Mouse (Mus musculus): Measurements from ENCODE around the gene Scn3a.

The Scn3a gene

GRCm38 (mm10) chr2:65566793-65567787 lies at the start of gene Scn3a:
Gene Scn3a, minus strand, starts transcription at chr2:65567627.
- CTCF ChIA-PET, result interaction anchor here (0.6 to 1.5 kb wide), 7 partner anchors 12 to 535 kb away, joined by 3 to 10 read pairs (median 6); no protein-coding TSS in a partner anchor

GRCm38 (mm10) chr2:65611887-65612286 lies 44.5 kb upstream of the Scn3a start:
- CTCF ChIA-PET, result no interaction called here

DNA sequence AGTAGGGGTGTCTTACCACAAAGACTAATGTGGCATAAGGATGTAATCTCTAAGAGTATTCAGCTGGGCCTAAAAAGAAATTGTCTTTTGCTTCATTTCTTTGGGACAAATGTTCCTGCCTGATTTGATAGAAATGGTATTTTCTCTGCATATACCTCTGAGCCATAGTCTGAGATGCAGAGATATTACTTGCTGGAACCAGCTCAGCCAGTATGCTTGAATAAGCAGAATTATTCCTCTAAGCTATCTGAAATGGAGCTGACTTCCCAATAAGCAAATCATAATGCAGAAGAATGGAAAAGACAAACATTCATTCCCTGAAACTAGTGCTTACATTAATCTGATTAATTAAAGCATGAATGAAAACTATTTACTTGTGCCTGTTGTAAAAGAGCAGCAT lies 40.4 kb upstream of the Scn3a start:
- CTCF ChIA-PET, result no interaction called here

DNA sequence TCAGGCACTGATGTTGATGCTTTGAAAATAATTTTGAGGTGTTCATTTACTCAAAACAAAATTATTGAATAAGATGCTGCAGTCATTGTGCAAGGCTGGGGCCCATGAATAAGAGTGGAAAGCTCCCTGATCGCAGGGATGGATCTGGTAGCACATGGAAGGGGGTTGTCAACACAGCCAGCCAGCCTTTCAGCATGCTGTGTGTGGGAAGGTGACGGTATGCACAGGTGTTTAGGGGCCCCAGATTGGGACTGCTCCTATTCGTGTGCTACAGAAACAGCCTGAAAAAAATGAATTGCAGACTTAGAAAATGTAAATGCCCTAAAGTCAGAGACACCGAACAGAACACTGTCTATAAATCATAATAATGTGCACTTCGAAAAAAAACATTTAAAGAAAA lies 20.3 kb upstream of the Scn3a start:
- CTCF ChIA-PET, result no interaction called here

DNA sequence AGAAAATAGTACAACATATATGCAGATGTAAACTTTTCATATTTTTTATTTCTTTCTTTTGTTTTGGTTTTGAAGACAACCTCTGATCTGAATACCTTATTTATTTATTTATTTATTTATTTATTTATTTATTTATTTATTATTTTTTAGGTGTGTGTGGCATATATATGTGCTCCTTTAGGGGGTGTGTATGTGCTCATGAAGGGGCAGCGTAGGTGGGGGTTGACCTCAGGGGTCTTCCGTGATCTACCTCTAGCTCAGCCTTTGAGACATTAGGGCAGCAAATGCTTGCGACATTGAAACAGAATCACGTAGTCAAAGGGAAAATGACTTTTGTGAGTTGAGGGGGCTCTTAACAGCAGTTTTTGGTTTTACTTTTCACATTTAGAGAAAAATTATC lies 498 bp upstream of the Scn3a start:
- CTCF ChIA-PET, result interaction anchor here (0.6 to 1.5 kb wide), 5 partner anchors 13 to 536 kb away, joined by 3 to 10 read pairs (median 6); no protein-coding TSS in a partner anchor

DNA sequence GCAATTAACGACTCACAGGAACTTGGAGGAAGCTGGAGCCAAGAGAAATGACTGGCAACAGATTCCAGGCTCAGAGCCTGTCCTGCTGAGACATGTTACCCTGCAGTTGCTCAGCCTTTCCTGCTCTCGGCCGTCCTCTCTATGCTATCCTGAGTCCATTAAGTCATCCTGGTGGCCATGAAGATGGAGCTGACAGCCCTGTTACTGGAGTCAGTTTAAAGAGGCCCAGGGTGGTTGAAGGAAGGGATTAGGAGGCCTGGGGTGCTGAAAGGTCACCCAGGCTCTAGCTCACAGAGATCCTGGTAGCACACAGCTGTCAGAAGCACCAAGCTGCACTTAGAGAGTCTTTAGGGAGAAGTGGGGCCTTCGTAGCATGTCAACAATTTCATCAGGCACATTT lies 3.5 kb downstream of the Scn3a start:
- CTCF ChIA-PET, result interaction anchor here (0.5 to 0.7 kb wide), 2 partner anchors 15 to 170 kb away, joined by 3 to 6 read pairs; no protein-coding TSS in a partner anchor

GRCm38 (mm10) chr2:65557719-65558118 lies 9.7 kb downstream of the Scn3a start:
- CTCF ChIA-PET, result interaction anchor here (0.6 kb wide), 1 partner anchor 452 kb away, joined by 8 read pairs; no protein-coding TSS in a partner anchor

DNA sequence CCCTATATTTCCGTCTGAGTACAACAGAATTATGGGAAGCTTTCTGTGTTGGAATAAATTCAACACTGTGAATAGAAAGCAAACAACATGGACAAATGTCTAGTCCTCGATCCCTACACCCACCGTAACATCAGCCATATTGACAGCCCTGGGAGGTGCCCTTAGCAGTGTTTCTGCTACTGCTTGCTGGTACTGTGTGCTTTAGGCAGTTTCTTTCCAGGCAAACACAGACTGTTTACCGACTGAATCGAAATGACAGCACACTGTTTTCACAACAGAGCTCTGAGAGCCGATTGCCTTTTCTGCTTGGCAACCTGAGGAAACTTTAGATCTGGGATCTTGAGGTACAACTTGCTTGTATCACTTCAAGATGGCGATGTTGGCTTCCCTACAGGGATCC lies 12.8 kb downstream of the Scn3a start:
- CTCF ChIA-PET, result interaction anchor here (1.4 kb wide), 1 partner anchor 13 kb away, joined by 8 read pairs; the partner anchor contains the start of gene Scn3a

GRCm38 (mm10) chr2:65553473-65553872 lies 14.0 kb downstream of the Scn3a start:
- CTCF ChIA-PET, result no interaction called here

DNA sequence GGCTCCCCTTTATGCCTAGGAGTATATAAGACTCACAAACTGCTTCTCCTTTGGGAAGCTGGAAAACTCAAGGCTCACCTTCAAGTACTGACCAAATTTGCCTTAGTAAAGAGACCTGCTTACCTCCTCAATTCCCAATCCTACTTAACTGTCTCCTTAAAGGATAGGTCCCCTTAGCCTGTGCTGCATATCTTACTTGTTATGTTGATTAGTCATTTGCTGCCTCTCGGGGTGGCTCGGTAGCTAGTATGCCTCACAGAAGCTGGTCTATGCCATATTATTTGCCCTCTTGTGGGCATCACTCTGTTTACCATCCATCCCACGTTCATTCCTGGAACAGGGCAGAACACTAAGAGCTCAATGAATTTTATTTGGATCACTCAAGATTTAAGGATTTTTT lies 14.7 kb downstream of the Scn3a start:
- CTCF ChIA-PET, result interaction anchor here (0.8 kb wide), 1 partner anchor 15 kb away, joined by 3 read pairs; the partner anchor contains the start of gene Scn3a

- CTCF ChIA-PET, result interaction anchor here (0.6 to 0.8 kb wide), 2 partner anchors 15 to 205 kb away, joined by 3 to 5 read pairs; partner anchors contain the start of gene Scn3a
These were observed 15.2 kb downstream of the Scn3a start for GRCm38 (mm10) chr2:65552222-65552621.

GRCm38 (mm10) chr2:65551736-65552135 lies 15.7 kb downstream of the Scn3a start:
- CTCF ChIA-PET, result interaction anchor here (0.6 to 0.8 kb wide), 2 partner anchors 16 to 205 kb away, joined by 3 to 5 read pairs; partner anchors contain the start of gene Scn3a

GRCm38 (mm10) chr2:65550564-65550963 lies 16.9 kb downstream of the Scn3a start:
- CTCF ChIA-PET, result no interaction called here

DNA sequence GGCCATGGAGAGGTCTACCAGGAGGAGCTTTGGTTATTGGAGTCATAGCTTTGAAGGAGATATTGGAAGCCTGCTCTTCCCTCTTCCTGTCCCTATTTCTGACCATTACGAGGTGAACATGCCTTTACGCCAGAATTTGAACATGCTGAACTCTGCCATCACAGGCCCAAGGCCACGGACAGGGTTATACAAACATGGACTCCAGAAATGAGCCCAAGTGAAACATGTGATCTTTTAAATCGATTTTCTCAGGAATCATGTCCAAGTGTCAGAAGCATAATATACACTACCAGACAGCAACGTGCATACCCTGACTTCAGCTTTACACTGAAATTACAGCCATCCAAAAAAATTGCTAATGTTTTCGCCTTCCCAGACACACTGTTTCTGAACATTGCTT lies 18.8 kb downstream of the Scn3a start:
- CTCF ChIA-PET, result no interaction called here

DNA sequence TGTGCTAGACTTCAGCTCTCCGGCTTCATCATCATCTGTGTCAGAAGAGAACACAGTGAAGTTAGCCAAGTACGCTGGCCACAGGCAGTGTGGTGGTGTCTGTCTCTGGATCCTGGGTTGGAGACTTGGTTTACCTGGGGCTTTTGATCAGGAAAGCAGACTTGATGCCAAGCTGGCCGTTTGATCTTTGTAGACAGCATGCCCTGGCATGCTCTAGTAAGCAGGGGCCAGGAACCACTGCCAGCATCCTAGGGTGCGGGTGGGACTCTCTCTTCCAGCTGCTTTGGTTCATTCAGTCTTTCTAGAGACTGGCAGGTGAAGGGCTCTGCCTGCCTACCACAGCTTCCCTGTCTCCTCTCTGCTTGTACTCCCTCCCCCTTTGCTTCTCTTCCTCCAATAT lies 20.1 kb downstream of the Scn3a start:
- CTCF ChIA-PET, result no interaction called here

DNA sequence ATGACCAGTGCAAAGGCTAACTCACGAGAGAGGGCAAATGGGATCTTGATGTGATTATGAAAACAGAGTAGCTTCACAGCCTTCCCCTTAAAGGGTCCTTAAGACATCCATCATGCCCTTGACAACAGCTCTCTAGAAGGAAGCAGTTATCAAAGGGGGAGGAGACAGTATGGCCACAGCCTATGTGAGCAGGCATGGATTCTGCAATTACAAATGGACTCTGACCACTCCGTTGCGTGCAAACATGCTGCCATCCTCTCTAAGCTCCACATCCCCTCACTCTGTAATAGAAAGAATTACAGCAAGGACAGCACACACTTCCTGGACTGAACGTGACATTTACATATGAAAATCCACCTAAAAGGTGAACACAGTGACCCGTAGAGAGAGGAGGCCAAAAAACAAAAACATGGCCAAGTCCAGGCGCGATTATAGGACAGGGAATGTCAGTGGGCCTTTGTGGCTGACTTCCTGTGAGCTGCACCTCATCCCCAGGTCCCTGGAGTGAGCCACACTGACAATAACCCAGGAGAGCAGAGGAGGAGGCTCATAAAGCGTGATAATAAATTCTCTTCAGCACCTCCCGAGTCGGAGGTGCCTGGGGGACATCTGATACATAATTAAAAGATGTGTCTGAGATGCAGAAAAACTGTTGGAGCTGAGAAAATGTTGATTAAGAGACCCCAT lies 24.4 kb downstream of the Scn3a start:
- CTCF ChIA-PET, result interaction anchor here (0.5 kb wide), 1 partner anchor 332 kb away, joined by 3 read pairs; no protein-coding TSS in a partner anchor

GRCm38 (mm10) chr2:65541781-65542180 lies 25.6 kb downstream of the Scn3a start:
- CTCF ChIA-PET, result no interaction called here

GRCm38 (mm10) chr2:65538436-65538835 lies 29.0 kb downstream of the Scn3a start:
- CTCF ChIA-PET, result no interaction called here

- CTCF ChIA-PET, result no interaction called here
These were observed 35.1 kb downstream of the Scn3a start for GRCm38 (mm10) chr2:65532127-65532854.

- CTCF ChIA-PET, result no interaction called here
These were observed 38.3 kb downstream of the Scn3a start for GRCm38 (mm10) chr2:65529148-65529547.

GRCm38 (mm10) chr2:65516703-65517102 lies 50.7 kb downstream of the Scn3a start:
- CTCF ChIA-PET, result no interaction called here
